Mouse (Mus musculus): Measurements from ENCODE around the gene Tspan9.

GRCm38 (mm10) chr6:127973553-127973952 is 169.8 kb downstream of the Tspan9 start:
- TF ChIP-seq CTCF (IDR thresholded peaks at IDR 0.05; ENCODE audit: low read depth) = no peak
- TF ChIP-seq EP300 (IDR thresholded peaks at IDR 0.05; ENCODE audit: low read depth) = no peak
